Mouse (Mus musculus): ENCODE measurements around the gene Klhl33.
"Not testable (repeated sequence)": the region's sequence is repeated elsewhere in the genome, so short reads cannot be mapped to it uniquely, and the experiment has no call there.

DNA sequence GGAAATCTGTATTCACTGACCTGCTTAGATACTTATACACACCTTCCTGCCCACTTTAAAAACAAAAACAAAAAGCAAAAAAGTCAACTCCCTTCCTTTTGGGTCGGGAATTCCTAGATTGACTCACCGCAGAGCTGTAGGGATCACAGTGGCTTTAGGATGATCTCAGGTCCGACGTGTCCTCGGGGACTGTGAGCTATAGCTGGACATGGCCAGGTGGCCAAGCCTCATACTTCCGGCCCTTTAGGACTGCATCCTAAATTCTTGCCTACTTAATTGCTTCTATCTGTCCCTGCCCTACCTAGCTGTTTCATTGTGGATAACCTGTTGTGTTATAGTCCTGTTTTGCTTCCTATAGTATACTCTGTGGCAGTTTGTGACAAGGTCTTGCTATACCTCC lies 47.8 kb upstream of the Klhl33 start:
- TF ChIP-seq CTCF (IDR thresholded peaks at IDR 0.05; ENCODE audit: low read depth, low read length); GATA1 (IDR thresholded peaks at IDR 0.05; ENCODE audit: borderline replicate concordance, low read length); TAL1 (conservative IDR thresholded peaks at IDR 0.05; ENCODE audit: low read depth, low read length): not testable (repeated sequence)

Data from G1E (cell line).